Mouse (Mus musculus) hindlimb bud, embryonic 11.5 days (tissue): ENCODE results near the gene Hist2h3c1.
"Not testable (repeated sequence)": the region's sequence is repeated elsewhere in the genome, so short reads cannot be mapped to it uniquely, and the experiment has no call there.

Experiments used
- DNase-seq: peaks from one replicate; pipeline ENCODE4 v3.0.0-alpha.2; 2012; ENCODE audit warnings: low read depth, low spot score; ENCODE audit errors: extremely low spot score

Gene Hist2h3c1

DNA sequence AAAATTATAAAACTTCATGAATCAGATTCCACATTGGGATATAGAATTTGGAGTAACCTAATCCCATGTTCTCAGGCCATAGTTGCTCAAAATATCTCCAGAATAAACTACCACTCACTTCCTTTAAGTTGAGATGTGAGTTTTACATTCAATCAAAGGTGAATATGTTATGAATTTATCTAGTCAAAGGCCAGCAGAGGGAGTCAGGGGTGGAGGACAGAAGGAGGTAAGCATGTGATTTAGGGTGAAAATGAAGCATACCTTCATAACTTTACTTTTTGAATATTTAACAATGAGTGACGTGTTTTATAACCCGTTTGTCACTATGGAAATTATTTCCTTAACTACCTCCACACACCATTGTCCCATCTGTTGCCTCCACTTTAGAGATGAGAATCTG lies 11.6 kb upstream of the Hist2h3c1 start:
- no peak for DNase-seq

DNA sequence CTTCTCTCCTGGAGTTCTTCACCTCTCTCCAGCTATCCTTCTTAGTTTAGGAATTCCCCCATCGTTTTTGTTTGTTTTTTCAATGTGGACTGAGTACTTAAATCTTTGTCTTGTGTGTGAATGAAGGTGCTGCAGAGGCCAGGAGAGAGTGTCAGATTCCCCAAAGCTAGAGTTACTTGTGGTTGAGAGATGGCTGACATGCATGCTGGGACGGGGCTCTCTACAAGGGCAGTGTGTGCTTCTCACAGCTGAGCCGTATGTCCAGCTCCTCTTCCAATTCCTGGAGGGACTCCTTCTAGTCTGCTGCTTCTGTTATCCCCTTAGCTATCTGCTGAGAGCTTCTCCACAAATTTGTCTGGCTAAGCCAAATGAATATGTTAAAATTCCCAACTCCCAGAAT lies 10.6 kb upstream of the Hist2h3c1 start:
- no peak for DNase-seq

DNA sequence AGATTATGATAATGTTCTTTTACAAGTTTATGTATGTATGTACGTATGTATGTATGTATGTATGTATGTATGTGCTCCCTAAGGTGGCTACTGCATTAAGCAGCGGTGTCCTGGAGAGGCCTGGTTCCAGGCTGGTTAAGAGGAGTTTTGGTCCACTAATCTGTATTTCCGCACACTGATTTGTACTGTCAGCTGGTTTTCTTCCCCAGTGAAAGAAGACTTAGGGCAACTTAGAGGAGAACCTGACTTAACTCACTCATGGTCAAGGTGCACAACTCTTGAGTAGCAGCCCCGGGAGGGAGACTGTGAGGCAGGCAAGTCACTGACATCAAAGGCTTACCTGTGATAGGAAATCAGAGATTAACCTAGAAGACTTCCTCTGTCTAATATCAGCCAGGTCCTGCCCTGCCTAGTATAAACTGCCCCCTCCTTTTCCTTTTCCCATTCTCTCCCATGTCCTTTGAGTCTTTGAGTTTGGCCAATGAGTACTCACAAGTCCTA lies 9.6 kb upstream of the Hist2h3c1 start:
- DNase-seq, result no peak

DNA sequence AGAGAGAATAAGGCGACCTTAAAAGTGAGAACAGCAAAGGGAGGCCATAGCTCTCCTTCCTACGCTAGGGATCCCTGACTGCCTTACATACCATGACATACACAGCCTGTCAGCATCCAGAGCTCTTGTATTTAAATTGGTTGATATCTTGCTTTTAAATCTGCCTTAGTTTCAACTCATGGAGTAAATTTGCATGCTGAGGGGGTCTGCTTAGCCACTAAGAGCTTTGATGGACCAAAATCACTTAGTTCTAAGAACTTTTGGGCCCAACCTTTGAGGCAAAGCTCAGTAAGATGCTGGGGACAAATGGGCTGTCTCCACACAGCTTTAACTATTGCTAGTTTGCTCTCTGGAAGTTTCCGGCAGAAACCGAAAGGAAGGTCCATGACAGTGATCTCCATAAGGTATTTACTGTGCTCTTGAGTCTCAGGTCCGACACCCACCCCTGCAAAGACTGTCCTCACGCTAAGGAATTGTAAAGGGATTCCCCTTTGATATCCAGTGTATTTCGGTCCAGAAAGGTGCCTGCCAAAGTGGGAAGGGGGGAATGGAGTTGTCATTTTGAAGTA lies 9.1 kb upstream of the Hist2h3c1 start:
- no peak for DNase-seq

DNA sequence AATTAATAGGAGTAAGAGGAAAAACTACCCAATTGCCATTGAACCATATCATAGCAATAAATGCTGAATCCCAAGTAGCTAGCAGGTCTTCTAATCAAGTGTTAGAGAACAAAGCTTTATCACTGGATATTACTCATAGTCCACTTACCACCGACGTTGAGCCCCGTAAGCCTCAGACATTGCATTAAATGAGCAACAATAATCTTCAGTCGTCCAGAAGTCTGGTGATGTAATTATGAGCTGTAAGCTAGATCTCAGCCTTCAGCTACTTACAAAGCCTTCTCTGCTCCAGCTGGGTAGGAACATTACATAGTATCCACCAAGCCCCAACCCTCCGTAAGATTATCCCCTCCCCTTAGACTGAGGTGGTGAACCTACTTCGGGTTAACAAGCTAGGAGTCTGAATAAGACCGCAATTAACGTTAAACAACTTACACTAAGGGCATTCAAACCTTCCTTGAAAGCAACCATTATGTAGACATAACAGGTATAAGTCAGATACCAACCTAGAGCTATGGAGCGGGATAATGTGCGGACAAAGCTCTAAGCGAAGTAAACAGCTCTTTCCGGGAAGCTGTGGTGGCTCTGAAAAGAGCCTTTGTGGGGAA lies 8.5 kb upstream of the Hist2h3c1 start:
- no peak for DNase-seq

DNA sequence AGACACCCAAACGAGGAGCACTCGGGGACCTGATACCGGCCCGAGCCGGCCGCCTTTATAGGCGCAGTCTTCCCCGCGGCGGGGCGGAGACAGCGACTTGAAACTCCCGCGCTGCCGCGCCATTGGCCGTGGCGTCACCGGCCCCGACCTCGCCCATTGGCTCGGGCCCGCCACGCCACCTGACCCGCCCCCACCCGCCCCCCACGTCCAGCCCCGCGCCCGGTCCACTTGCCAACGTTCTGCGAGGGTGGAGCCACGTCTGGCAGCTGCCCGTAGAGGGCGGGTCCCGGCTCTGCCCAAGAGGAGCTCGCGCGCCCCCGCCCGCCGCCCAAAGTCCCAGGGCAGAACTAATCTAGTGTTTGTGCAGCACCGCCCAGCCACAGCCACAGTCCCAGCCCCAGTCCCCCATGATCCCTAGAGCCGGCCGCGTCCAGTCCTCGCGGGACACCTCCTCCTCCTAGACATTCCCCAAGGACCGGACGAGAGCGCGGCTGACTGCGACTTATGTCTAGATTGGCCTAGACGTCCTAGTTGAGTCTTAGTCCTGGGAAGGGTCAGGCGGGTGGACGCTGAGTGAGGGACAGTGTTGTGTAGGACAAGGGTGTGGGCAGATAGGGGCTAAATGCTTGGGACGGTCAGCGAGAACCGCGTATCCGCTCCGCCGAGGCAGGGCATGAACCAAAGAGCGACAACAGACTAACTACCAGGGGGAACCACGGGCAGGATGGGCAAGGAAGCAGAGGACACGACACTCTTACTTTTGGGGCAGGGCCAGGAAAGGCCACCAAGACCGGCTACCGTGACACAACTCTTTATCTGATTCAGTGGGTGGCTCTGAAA lies 7.3 kb upstream of the Hist2h3c1 start, which contains the start of gene Hist2h3c2:
TSS of gene Hist2h3c2 (minus strand) at position 174 of the 840 bp plus-strand sequence.
- not testable (repeated sequence) for DNase-seq

DNA sequence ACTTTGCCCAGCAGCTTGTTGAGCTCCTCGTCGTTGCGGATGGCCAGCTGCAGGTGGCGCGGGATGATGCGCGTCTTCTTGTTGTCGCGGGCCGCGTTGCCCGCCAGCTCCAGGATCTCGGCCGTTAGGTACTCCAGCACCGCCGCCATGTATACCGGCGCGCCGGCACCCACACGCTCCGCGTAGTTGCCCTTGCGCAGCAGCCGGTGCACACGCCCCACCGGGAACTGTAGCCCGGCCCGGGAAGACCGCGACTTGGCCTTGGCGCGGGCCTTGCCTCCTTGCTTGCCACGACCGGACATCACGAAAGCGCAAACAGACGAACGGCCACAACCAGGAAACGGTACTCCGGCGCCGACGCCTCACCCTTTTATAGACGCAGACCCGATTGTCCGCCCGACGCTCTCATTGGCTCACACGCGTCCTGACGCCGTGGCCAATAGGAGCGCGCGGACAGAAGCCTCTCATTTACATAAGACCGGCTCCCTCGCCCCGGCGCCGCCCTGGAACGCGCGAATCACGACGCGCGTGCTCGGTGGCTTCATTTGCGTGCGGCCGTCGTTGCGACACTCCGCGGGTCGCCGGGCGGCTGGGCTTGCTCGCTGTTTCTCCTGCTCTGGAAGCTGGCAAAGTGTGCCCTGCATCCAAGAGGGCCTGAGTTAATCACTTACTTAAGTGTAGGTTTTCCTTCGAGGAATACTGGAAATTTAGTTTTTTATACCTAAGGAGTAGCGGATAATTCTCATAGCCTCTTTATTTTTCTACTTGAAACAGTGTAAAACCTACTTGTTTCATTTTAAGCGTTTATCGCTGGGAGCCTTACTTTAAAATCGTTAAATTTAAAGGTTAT lies 6.3 kb upstream of the Hist2h3c1 start, which contains the start of gene Hist2h2aa2:
TSS of gene Hist2h2aa2 (minus strand) at position 328 of the 850 bp plus-strand sequence.
- DNase-seq, result not testable (repeated sequence)

DNA sequence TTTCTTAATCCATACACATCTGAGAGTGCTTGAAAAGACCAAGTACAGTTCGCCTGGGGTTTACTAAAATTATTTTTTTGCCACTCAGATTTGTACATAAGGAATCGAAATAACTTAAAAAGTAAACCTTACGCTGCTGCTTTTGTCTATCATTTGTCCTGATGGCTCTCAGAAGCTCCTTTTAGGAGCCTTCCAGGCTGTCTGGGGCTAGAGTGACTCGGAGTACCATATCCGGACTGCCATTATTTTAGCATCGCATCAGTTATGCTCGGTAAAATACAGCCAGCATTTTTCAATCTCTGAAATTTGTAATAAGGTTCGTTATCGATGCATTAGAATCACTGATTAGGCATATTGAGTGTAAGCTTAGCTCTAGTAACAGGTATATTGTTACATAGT lies 5.7 kb upstream of the Hist2h3c1 start:
- DNase-seq, result no peak

DNA sequence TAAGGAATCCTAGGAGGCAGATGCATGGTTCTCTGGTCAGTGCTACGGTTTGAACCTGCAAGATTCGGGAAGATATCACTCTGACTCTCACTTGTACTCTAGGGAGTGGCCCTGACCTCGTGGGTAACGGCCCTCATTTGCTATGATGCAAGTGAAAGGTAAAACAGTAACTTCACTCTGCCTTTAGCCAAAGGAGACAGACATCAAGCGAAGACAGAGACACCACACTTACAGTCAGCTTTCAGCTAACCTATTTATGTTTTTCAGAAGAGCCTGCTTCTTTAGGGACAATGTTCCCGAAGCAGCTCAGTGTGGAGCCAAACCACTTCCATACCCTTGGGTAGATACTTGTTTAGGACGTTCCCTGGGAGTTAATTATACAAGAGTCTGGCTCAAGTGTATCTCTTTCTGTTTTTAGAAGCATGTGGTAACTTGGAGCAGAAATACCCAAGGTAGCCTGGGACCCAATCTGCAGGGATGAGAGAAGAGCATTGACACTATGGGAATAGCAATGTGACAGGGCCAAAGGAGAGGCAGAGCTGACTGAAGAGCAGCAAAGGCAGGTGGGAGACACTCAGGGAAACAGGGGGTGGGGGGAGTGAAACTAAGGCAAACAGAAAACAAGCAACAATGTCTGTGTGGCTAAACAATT lies 2.4 kb upstream of the Hist2h3c1 start:
- no peak for DNase-seq

DNA sequence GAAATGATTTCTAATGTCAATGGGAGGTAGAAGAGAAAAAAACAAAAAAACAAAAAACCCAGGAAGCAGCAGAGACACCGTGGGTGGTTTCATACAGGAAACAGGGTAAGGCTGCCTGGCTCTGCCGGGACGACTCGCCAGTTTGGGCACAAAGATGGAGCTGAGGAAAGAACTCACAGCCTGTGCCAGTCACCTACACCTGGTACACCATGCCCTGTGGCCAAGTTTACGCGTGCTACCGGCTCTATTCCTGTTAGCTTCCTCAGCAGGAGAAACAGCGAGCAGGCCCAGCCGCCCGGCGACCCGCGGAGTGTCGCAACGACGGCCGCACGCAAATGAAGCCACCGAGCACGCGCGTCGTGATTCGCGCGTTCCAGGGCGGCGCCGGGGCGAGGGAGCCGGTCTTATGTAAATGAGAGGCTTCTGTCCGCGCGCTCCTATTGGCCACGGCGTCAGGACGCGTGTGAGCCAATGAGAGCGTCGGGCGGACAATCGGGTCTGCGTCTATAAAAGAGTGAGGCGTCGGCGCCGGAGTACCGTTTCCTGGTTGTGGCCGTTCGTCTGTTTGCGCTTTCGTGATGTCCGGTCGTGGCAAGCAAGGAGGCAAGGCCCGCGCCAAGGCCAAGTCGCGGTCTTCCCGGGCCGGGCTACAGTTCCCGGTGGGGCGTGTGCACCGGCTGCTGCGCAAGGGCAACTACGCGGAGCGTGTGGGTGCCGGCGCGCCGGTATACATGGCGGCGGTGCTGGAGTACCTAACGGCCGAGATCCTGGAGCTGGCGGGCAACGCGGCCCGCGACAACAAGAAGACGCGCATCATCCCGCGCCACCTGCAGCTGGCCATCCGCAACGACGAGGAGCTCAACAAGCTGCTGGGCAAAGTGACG lies 1.2 kb upstream of the Hist2h3c1 start, which contains the start of gene Hist2h2aa1:
TSS of gene Hist2h2aa1 (plus strand) at position 495 of the 884 bp plus-strand sequence.
- not testable (repeated sequence) for DNase-seq

DNA sequence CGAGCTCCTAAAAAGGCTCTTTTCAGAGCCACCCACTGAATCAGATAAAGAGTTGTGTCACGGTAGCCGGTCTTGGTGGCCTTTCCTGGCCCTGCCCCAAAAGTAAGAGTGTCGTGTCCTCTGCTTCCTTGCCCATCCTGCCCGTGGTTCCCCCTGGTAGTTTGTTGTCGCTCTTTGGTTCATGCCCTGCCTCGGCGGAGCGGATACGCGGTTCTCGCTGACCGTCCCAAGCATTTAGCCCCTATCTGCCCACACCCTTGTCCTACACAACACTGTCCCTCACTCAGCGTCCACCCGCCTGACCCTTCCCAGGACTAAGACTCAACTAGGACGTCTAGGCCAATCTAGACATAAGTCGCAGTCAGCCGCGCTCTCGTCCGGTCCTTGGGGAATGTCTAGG lies 467 bp upstream of the Hist2h3c1 start:
- not testable (repeated sequence) for DNase-seq

DNA sequence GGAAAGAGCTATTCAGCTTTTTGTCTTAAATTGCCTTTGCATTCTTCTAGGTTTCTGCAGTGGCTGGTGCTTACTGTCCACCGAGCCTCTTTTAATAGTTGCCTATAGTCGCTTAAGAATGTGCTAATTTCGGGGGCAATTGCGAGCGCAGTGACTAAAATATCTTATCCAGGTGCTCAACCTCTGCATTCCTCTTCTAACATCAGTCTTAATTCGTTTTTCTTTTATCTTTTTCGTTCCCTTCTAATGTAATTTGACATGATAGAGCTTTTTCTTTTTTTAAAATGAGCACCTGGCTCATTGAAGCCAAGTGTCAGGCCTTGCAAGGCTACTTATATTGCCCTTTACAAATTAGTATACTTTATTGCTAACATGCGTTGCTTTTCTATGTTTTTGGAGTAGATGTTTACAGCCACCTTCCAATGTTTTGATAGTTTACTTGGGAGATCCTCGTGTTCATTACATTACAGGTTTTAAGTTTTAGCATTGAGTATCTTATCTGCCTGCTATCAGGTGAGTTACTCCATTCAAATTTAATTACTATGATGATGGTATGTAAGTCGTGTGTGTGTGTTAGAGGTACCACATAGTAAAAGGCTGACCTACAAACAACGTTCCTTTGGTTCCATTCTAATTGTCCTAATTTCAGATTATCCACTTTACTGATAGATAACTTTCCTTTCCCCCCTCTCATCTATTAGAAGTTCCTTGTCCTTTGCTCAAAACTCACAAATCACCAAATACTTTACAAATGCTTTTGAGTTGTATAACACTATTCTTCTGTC lies 1.1 kb downstream of the Hist2h3c1 start:
- peak; percentile 46 for DNase-seq

DNA sequence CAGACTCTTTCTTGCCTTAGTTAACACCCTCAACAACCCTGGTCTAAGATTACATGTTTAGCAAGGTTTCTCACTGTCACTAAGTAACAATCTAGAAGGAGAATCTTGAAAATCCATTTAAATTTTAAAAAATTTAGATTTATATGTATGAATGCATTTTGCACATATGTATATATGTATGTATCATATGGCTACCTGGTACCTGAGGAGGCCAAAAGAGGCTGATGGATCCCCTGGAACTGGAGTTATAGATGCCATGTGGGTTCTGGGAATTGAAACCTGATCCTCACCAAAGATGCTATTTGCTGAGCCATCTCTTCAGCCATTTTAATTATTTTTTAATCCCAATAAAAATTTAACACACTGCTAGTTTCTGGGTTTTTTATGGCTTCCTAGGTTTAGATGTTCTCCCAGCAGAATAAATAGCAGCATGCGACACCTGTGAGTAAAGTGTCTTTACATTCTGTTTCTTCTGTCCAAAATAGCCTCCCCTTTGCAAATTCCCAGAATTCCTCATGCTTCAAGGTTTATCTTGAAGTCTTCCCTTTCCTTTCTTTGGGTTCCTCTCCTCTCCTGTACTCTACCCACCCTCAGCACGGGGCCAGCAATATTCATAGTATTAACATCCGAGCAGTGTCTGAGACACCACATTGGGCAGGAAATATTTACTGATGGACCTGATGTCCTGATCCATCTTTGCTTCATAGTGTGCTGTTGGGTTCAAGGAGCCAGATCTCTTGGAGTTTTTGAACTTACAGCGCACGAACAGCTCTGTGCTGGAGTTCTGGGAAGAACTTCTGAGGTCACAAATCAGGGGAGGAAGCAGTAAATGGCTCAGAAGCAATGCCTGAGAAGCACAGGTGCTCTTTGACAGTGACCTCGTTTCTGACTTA lies 1.9 kb downstream of the Hist2h3c1 start:
- DNase-seq, result no peak

DNA sequence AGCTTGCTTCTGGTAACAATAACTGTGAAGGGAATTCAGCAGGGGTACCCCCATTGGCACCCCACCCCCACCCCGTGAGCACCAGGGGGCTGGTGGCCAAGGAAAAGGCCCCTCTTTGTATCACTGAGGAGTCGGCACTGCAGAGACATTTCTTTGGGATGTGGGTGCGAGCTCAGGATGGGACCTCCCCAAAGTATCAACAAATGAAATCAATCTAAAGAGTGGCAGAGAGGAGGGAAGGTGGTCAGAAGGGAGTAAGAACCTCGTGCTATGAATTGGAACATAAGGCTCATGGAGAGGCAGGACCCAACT lies 2.5 kb downstream of the Hist2h3c1 start:
- no peak for DNase-seq

DNA sequence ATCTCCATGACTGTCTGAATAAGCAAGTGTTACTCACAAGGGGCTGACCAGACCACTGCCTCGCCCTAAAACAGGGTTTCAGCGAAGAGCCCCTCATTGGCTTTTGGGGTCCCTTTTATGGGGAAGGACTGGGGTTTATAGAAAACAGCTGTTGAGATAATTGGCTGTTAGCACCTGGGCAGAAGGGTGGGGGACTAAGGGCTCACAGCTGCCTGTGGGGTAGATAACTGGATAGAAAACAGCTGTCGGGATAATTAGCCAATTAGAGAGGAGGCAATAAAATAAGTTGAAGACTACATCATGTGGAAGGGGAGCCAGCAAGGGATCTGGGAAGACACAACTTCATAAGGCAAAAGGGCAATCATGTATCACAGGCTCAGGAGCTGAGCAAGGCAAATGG lies 4.4 kb downstream of the Hist2h3c1 start:
- DNase-seq, result no peak

DNA sequence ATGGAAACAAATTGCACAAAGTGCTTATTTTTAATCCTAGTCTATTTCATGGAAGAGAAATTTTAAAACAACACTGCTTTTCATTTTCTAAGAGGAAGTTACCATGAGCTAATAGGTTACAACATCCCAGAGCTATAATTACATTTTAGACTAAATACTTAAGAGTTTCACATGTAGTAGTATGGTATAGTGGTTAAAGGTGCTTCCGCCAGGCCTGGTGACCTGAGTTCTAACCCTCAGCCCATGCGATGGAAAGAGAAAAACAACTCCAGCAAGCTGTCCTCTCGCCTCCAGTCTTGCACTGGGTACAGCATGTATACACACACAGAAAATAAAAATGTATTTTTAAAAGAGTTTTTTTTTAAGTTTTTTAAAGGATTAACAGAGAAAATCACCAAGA lies 5.3 kb downstream of the Hist2h3c1 start:
- no peak for DNase-seq

DNA sequence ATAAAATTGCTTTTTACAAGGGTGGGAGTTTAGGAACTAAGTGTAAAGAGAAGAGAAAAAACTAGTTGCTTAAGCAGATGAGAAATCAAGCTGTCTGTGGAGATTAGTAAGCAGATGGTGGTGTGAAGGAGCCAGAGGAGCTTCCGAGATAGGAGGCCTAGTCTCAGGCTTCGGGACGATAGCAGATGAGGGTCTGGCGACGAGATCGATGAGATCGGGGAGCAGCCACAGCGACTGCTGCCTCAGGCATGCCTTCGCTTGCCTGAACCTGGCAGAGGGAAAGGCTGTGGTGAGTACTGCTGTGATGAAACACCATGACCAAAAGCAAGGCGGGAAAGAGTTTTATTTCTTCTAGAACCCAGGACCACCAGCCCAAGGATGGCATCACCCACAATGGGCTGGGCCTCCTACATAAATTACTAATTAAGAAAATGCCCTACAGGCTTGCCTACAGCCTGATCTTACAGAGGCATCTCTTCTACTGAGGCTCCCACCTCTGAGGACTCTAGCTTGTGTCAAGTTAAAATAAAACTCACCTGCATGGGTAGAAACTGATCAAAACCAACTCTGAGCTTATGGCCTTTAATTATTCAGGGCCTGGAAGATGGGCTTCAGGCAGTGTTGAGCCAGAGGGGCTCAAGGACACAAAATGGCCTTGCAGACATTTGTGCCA lies 8.3 kb downstream of the Hist2h3c1 start:
- DNase-seq, result no peak
